Mouse (Mus musculus) heart, adult 2 months (tissue): Measurements from ENCODE around the gene Boll. TPM values are rescaled to one million over a fixed set of nuclear protein-coding genes. Genes with fewer than 3 reads are reported as not detected.
"Not testable (repeated sequence)": the region's sequence is repeated elsewhere in the genome, so short reads cannot be mapped to it uniquely, and the experiment has no call there.

ENCODE experiments used
- DNase-seq, 2 experiments: peaks; one replicate each; pipeline ENCODE4 v3.0.0; 2021
- H3K27ac ChIP-seq: fragments of 200-600 bp; 2 replicates; pipeline ENCODE4 v1.8.1; 2022
- H3K27me3 ChIP-seq: fragments of 200-500 bp; 2 replicates; pipeline ENCODE4 v1.6.1; 2012; ENCODE audit warnings: mild to moderate bottlenecking, low read length, inconsistent platforms, mixed read lengths; ENCODE audit not compliant: control insufficient read depth, insufficient read depth
- H3K36me3 ChIP-seq: fragments of 200-500 bp; 2 replicates; pipeline ENCODE4 v1.6.1; 2012; ENCODE audit warnings: low read length, inconsistent platforms; ENCODE audit not compliant: control insufficient read depth, insufficient read depth
- H3K4me1 ChIP-seq: fragments of 200-500 bp; 2 replicates; pipeline ENCODE4 v1.6.1; 2011; ENCODE audit warnings: low read length; ENCODE audit not compliant: control insufficient read depth, insufficient read depth
- H3K4me3 ChIP-seq: fragments of 200-600 bp; 2 replicates; pipeline ENCODE4 v1.8.1; 2022
- H3K79me2 ChIP-seq: fragments of 200-500 bp; replicated peaks from 2 replicates; pipeline ENCODE4 v1.6.1; 2012; ENCODE audit warnings: mild to moderate bottlenecking, inconsistent platforms, low read length, moderate library complexity, mixed read lengths; ENCODE audit not compliant: control insufficient read depth, insufficient read depth
- H3K9ac ChIP-seq: fragments of 200-500 bp; 2 replicates; pipeline ENCODE4 v1.6.1; 2012; ENCODE audit warnings: low read depth, mild to moderate bottlenecking, control low read depth, inconsistent platforms, low read length, mixed read lengths
- CTCF ChIP-seq: fragments of 200-600 bp; IDR thresholded peaks from 2 replicates; pipeline ENCODE4 v1.8.1; 2022; ENCODE audit warnings: antibody characterized with exemption, mild to moderate bottlenecking, moderate library complexity
- EP300 ChIP-seq: fragments of 200-500 bp; IDR thresholded peaks from 2 replicates; pipeline ENCODE4 v1.6.1; 2011; ENCODE audit warnings: low read depth, low read length, control low read depth; ENCODE audit not compliant: insufficient read depth
- POLR2A ChIP-seq: fragments of 200-500 bp; IDR thresholded peaks from 2 replicates; pipeline ENCODE4 v1.6.1; 2011; ENCODE audit warnings: mild to moderate bottlenecking, low read depth, low read length, control low read depth; ENCODE audit not compliant: insufficient read depth
- WGBS: fragments of 180-500 bp; shearing (Covaris S2); methylation state at CpG from one replicate; pipeline ENCODE4 v1.1.7; 2018; 5-methylcytosine and 5-hydroxymethylcytosine counted together
- intact Hi-C: fragments of 180-260 bp; cut with DNase I; formaldehyde crosslinking; loops from one replicate; pipeline ENCODE4 v1.15.1; 2025
- polyA plus RNA-seq: library from polyadenylated mRNA; depleted of rRNA; stranded (reverse); fragments of >200 nt; gene quantifications from 2 replicates; pipeline ENCODE4 v1.2.3, GENCODE M21; 2012
- total RNA-seq, 2 experiments: library from RNA; stranded (reverse); gene quantifications; 2 replicates each; pipeline ENCODE4 v1.2.3; 2021

Boll gene
- total and polyA plus RNA-seq, 3 experiments: 0.32 TPM; not detected in 2

GRCm38 (mm10) chr1:55372626-55373025, 9.4 kb upstream of the Boll start:
- TF ChIP-seq POLR2A: no peak
- TF ChIP-seq EP300: no peak
- TF ChIP-seq CTCF: no peak
- intact Hi-C loops: no loop called here
- no peaks in the 10 kb centered on the region for H3K36me3 ChIP-seq
- 75% methylated on average over 3 of the region's 3 CpGs for WGBS
- peaks cover 2% of the 10 kb centered on the region; the same call in 1 of the 2 replicates for H3K27me3 ChIP-seq
- no peak overlapping the region for H3K27ac ChIP-seq
- no peaks in the 10 kb centered on the region for H3K4me1 ChIP-seq
- DNase-seq: no peak
- no peak overlapping the region for H3K4me3 ChIP-seq
- H3K79me2 ChIP-seq: no peaks in the 10 kb centered on the region
- H3K9ac ChIP-seq: no peak overlapping the region

- Histone ChIP-seq H3K79me2 (no peaks in the 10 kb centered on the region), H3K9ac (peak overlapping the region; percentile 55), H3K4me3 (peak overlapping the region; percentile 44), H3K27me3 (peaks cover 10% of the 10 kb centered on the region), H3K36me3 (no peaks in the 10 kb centered on the region), H3K27ac (no peak overlapping the region), H3K4me1 (no peaks in the 10 kb centered on the region)
- 1% methylated on average over 27 of the region's 27 CpGs for WGBS
- DNase-seq: peak in 1 of 2 experiments; percentile 48
- intact Hi-C loops: no loop called here
- TF ChIP-seq CTCF (0 out of 2 replicates have a peak, but pooled peaks have one; percentile 2), POLR2A (no peak)
These were observed 317 bp upstream of the Boll start for GRCm38 (mm10) chr1:55363586-55363985.

- 51% methylated on average over 49 of the region's 49 CpGs for WGBS
- TF ChIP-seq POLR2A: no peak
- no peak for TF ChIP-seq CTCF
- TF ChIP-seq EP300: no peak
- no peak overlapping the region for H3K4me3 ChIP-seq
These were observed 635 bp downstream of the Boll start for GRCm38 (mm10) chr1:55362634-55363033.

GRCm38 (mm10) chr1:55351914-55352313, 11.4 kb downstream of the Boll start:
- 57% methylated on average over 2 of the region's 2 CpGs for WGBS
- H3K79me2 ChIP-seq: not testable (repeated sequence)

More at GRCm38 (mm10) chr1:55362634-55363033, 635 bp downstream of the Boll start:
- Histone ChIP-seq H3K9ac (no peak overlapping the region), H3K36me3 (no peaks in the 10 kb centered on the region), H3K79me2 (no peaks in the 10 kb centered on the region), H3K27me3 (peaks cover 10% of the 10 kb centered on the region), H3K4me1 (no peaks in the 10 kb centered on the region), H3K27ac (no peak overlapping the region)
- DNase-seq: no peak
- intact Hi-C loops: no loop called here

GRCm38 (mm10) chr1:55325496-55325895, 37.8 kb downstream of the Boll start:
- H3K27me3 ChIP-seq: not testable (repeated sequence)

More at GRCm38 (mm10) chr1:55351914-55352313, 11.4 kb downstream of the Boll start:
- H3K27me3 ChIP-seq, H3K27ac ChIP-seq, DNase-seq, H3K4me1 ChIP-seq, H3K4me3 ChIP-seq, H3K9ac ChIP-seq, H3K36me3 ChIP-seq, intact Hi-C loops: not testable (repeated sequence)

GRCm38 (mm10) chr1:55301077-55301476, 62.2 kb downstream of the Boll start:
- Histone ChIP-seq H3K9ac (no peak overlapping the region), H3K27ac (no peak overlapping the region), H3K27me3 (no peaks in the 10 kb centered on the region), H3K36me3 (no peaks in the 10 kb centered on the region), H3K4me1 (no peaks in the 10 kb centered on the region), H3K4me3 (no peak overlapping the region), H3K79me2 (no peaks in the 10 kb centered on the region)
- no peak for DNase-seq
- intact Hi-C loops: no loop called here
- TF ChIP-seq EP300: no peak
- no peak for TF ChIP-seq POLR2A
- TF ChIP-seq CTCF: peak; percentile 58

More at GRCm38 (mm10) chr1:55325496-55325895, 37.8 kb downstream of the Boll start:
- DNase-seq, H3K36me3 ChIP-seq, H3K79me2 ChIP-seq, H3K9ac ChIP-seq, H3K27ac ChIP-seq, intact Hi-C loops, H3K4me1 ChIP-seq, H3K4me3 ChIP-seq: not testable (repeated sequence)
- 73% methylated on average over 5 of the region's 5 CpGs for WGBS

- DNase-seq: no peak
- WGBS: 70% methylated on average over 9 of the region's 9 CpGs
- H3K36me3 ChIP-seq: no peaks in the 10 kb centered on the region
- no peaks in the 10 kb centered on the region for H3K79me2 ChIP-seq
- no peak overlapping the region for H3K4me3 ChIP-seq
- H3K27me3 ChIP-seq: no peaks in the 10 kb centered on the region
- intact Hi-C loops: no loop called here
- no peak overlapping the region for H3K27ac ChIP-seq
- H3K4me1 ChIP-seq: no peaks in the 10 kb centered on the region
- no peak for TF ChIP-seq CTCF
- no peak for TF ChIP-seq POLR2A
- no peak for TF ChIP-seq EP300
- H3K9ac ChIP-seq: no peak overlapping the region
These were observed 84.2 kb downstream of the Boll start for GRCm38 (mm10) chr1:55279081-55279480.
